Mouse (Mus musculus): ENCODE measurements around the gene Tas2r122.
"Not testable (repeated sequence)": the region's sequence is repeated elsewhere in the genome, so short reads cannot be mapped to it uniquely, and the experiment has no call there.

The Tas2r122 gene

GRCm38 (mm10) chr6:132711828-132712227 is at the start of gene Tas2r122:
Gene Tas2r122, minus strand, starts transcription at chr6:132711928.
- no peak for DNase-seq (ENCODE audit: inconsistent ontology term)

DNA sequence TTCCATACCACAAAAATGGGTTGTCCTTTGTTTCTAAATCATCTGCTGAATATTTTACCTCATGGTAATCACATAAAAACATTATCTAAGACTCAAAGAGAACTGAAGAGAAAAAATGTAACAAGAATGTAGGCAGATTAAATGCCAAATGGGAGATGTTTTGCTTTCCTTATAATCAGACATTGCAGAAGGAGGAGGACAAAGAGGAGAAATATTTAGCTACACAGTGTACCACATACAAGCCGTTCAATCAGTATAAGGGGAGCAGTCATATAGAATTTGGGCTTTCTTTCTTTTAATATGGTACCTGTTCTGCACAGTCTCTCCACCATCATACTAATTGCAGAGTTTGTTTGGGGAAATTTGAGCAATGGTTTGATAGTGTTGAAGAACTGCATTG is 42.7 kb upstream of the Tas2r122 start, which contains the start of gene Tas2r124:
Gene Tas2r124, plus strand, starts transcription at position 301 of the 400 bp plus-strand sequence.
- no peak for DNase-seq (ENCODE audit: inconsistent ontology term)

DNA sequence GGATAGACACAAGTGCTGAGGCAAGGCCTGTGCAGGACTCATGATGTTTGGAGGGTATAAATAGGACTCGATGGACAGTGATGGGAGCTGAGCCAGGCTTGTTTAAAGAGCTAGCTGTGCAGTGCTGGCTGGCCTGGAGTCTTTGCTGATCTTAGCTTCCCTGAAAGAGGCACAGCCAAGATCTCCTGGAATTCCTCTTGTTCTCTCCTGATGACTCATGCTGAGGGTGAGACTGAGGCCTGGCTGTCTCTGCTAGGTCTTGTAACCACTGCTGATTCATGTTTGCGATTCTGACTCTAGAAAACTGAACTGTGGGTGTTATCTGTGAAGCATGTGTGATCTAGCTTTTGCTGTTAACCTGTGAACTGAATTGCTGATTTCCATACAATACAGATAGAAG is 38.5 kb upstream of the Tas2r122 start:
- DNase-seq (ENCODE audit: inconsistent ontology term) = peak; percentile 54

- DNase-seq (ENCODE audit: inconsistent ontology term) = no peak
Measured at GRCm38 (mm10) chr6:132737935-132738334, 26.2 kb upstream of the Tas2r122 start, which contains the start of gene Tas2r115. Gene Tas2r115, minus strand, starts transcription at chr6:132738035.

GRCm38 (mm10) chr6:132700907-132701306 is 10.8 kb downstream of the Tas2r122 start, which contains the start of gene Tas2r121:
Gene Tas2r121, minus strand, starts transcription at chr6:132701007.
- DNase-seq (ENCODE audit: inconsistent ontology term) = no peak

DNA sequence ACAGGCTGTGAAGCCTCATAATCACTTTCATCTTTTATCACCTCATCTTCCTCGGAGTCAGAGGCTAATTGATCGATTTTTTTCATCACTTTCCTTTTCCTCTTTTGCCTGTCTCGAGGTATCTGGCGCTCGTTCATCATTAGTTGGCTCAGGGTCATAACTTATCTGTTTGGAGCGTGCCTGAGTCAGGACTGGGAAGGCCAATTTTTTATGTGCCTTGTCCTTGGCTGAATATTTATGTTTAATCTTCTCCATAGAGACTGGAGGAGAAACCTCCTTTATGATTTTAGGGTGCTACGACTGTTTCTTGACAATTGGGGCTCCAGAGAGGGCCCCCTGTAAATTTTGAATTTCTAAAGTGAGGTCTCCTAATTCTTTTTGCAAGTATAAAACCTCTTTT is 20.1 kb downstream of the Tas2r122 start:
- not testable (repeated sequence) for DNase-seq (ENCODE audit: inconsistent ontology term)

Measured in Muller cell, postnatal 12 days (primary cell).